Mouse (Mus musculus): ENCODE measurements around the gene Afg1l. TPM values are rescaled to one million over a fixed set of nuclear protein-coding genes. Genes with fewer than 3 reads are reported as not detected.

Afg1l gene
- total and polyA plus RNA-seq, 3 experiments = 3.7 to 9.2 (median 8.4) TPM

- peak overlapping the region; percentile 89 for H3K4me3 ChIP-seq (ENCODE audit: low read depth, low read length)
- H3K4me1 ChIP-seq (ENCODE audit: insufficient read depth, low read depth, low read length) = peaks cover 55% of the 10 kb centered on the region
- H3K36me3 ChIP-seq (replicated peaks) = peaks cover 36% of the 10 kb centered on the region
- TF ChIP-seq TAL1 (conservative IDR thresholded peaks at IDR 0.05; ENCODE audit: low read depth, low read length) (no peak), GATA1 (IDR thresholded peaks at IDR 0.05; ENCODE audit: borderline replicate concordance, low read length) (no peak), POLR2AphosphoS5 (IDR thresholded peaks at IDR 0.05; ENCODE audit: insufficient replicate concordance, low read depth, low read length) (no peak), GATA2 (IDR thresholded peaks at IDR 0.05; ENCODE audit: borderline replicate concordance, low read depth, low read length) (no peak), CTCF (IDR thresholded peaks at IDR 0.05; ENCODE audit: low read depth, low read length) (no peak)
- H3K9me3 ChIP-seq (replicated peaks) = peaks cover under 1% of the 10 kb centered on the region; the same call in 1 of the 2 replicates
- DNase-seq (ENCODE audit: low spot score) (peak; percentile 63), ATAC-seq (ENCODE audit: extremely low read depth, insufficient number of reproducible peaks, low FRiP score, poor library complexity, severe bottlenecking) (no peak)
- no peaks in the 10 kb centered on the region for H3K27me3 ChIP-seq (ENCODE audit: insufficient read depth, low read length)
Measured at GRCm38 (mm10) chr10:42275871-42276501, 202.4 kb downstream of the Afg1l start.

- no peak for ATAC-seq (ENCODE audit: extremely low read depth, insufficient number of reproducible peaks, low FRiP score, poor library complexity, severe bottlenecking)
- Histone ChIP-seq H3K4me3 (ENCODE audit: low read depth, low read length) (peak overlapping the region; percentile 89), H3K4me1 (ENCODE audit: insufficient read depth, low read depth, low read length) (peaks cover 61% of the 10 kb centered on the region), H3K36me3 (replicated peaks) (peaks cover 36% of the 10 kb centered on the region), H3K9me3 (replicated peaks) (no peaks in the 10 kb centered on the region), H3K27me3 (ENCODE audit: insufficient read depth, low read length) (no peaks in the 10 kb centered on the region)
- no peak for TF ChIP-seq POLR2AphosphoS5 (IDR thresholded peaks at IDR 0.05; ENCODE audit: insufficient replicate concordance, low read depth, low read length)
- TF ChIP-seq TAL1 (conservative IDR thresholded peaks at IDR 0.05; ENCODE audit: low read depth, low read length) = no peak
- TF ChIP-seq GATA1 (IDR thresholded peaks at IDR 0.05; ENCODE audit: borderline replicate concordance, low read length) = no peak
- no peak for TF ChIP-seq CTCF (IDR thresholded peaks at IDR 0.05; ENCODE audit: low read depth, low read length)
- TF ChIP-seq GATA2 (IDR thresholded peaks at IDR 0.05; ENCODE audit: borderline replicate concordance, low read depth, low read length) = no peak
- peak; percentile 57 for DNase-seq (ENCODE audit: low spot score)
Measured at GRCm38 (mm10) chr10:42275401-42275870, 202.9 kb downstream of the Afg1l start.

GRCm38 (mm10) chr10:42274712-42275400, 203.5 kb downstream of the Afg1l start:
- H3K36me3 ChIP-seq (replicated peaks) = peaks cover 39% of the 10 kb centered on the region
- TF ChIP-seq TAL1 (conservative IDR thresholded peaks at IDR 0.05; ENCODE audit: low read depth, low read length) (no peak), GATA2 (IDR thresholded peaks at IDR 0.05; ENCODE audit: borderline replicate concordance, low read depth, low read length) (no peak), CTCF (IDR thresholded peaks at IDR 0.05; ENCODE audit: low read depth, low read length) (no peak), POLR2AphosphoS5 (IDR thresholded peaks at IDR 0.05; ENCODE audit: insufficient replicate concordance, low read depth, low read length) (no peak), GATA1 (IDR thresholded peaks at IDR 0.05; ENCODE audit: borderline replicate concordance, low read length) (no peak)
- H3K4me3 ChIP-seq (ENCODE audit: low read depth, low read length) = peak overlapping the region; percentile 89
- H3K9me3 ChIP-seq (replicated peaks) = no peaks in the 10 kb centered on the region
- no peak for ATAC-seq (ENCODE audit: extremely low read depth, insufficient number of reproducible peaks, low FRiP score, poor library complexity, severe bottlenecking)
- DNase-seq (ENCODE audit: low spot score) = no peak
- no peaks in the 10 kb centered on the region for H3K27me3 ChIP-seq (ENCODE audit: insufficient read depth, low read length)
- peaks cover 65% of the 10 kb centered on the region for H3K4me1 ChIP-seq (ENCODE audit: insufficient read depth, low read depth, low read length)

- peak; percentile 5; the same call in 1 of the 2 replicates for ATAC-seq (ENCODE audit: extremely low read depth, insufficient number of reproducible peaks, low FRiP score, poor library complexity, severe bottlenecking)
- no peaks in the 10 kb centered on the region for H3K9me3 ChIP-seq (replicated peaks)
- H3K4me1 ChIP-seq (ENCODE audit: insufficient read depth, low read depth, low read length) = peaks cover 73% of the 10 kb centered on the region
- no peaks in the 10 kb centered on the region for H3K27me3 ChIP-seq (ENCODE audit: insufficient read depth, low read length)
- peak overlapping the region; percentile 89 for H3K4me3 ChIP-seq (ENCODE audit: low read depth, low read length)
- DNase-seq (ENCODE audit: low spot score) = peak; percentile 66
- TF ChIP-seq TAL1 (conservative IDR thresholded peaks at IDR 0.05; ENCODE audit: low read depth, low read length) (no peak), GATA1 (IDR thresholded peaks at IDR 0.05; ENCODE audit: borderline replicate concordance, low read length) (no peak), POLR2AphosphoS5 (IDR thresholded peaks at IDR 0.05; ENCODE audit: insufficient replicate concordance, low read depth, low read length) (no peak), GATA2 (IDR thresholded peaks at IDR 0.05; ENCODE audit: borderline replicate concordance, low read depth, low read length) (no peak), CTCF (IDR thresholded peaks at IDR 0.05; ENCODE audit: low read depth, low read length) (no peak)
- peaks cover 47% of the 10 kb centered on the region for H3K36me3 ChIP-seq (replicated peaks)
Measured at GRCm38 (mm10) chr10:42273760-42274691, 204.3 kb downstream of the Afg1l start.

GRCm38 (mm10) chr10:42273403-42273759, 205.0 kb downstream of the Afg1l start:
- ATAC-seq (ENCODE audit: extremely low read depth, insufficient number of reproducible peaks, low FRiP score, poor library complexity, severe bottlenecking) (no peak), DNase-seq (ENCODE audit: low spot score) (no peak)
- Histone ChIP-seq H3K36me3 (replicated peaks) (peaks cover 54% of the 10 kb centered on the region), H3K9me3 (replicated peaks) (no peaks in the 10 kb centered on the region), H3K27me3 (ENCODE audit: insufficient read depth, low read length) (no peaks in the 10 kb centered on the region), H3K4me3 (ENCODE audit: low read depth, low read length) (peak overlapping the region; percentile 89), H3K4me1 (ENCODE audit: insufficient read depth, low read depth, low read length) (peaks cover 75% of the 10 kb centered on the region)
- TF ChIP-seq GATA1 (IDR thresholded peaks at IDR 0.05; ENCODE audit: borderline replicate concordance, low read length) (no peak), POLR2AphosphoS5 (IDR thresholded peaks at IDR 0.05; ENCODE audit: insufficient replicate concordance, low read depth, low read length) (no peak), TAL1 (conservative IDR thresholded peaks at IDR 0.05; ENCODE audit: low read depth, low read length) (no peak), GATA2 (IDR thresholded peaks at IDR 0.05; ENCODE audit: borderline replicate concordance, low read depth, low read length) (no peak), CTCF (IDR thresholded peaks at IDR 0.05; ENCODE audit: low read depth, low read length) (no peak)

Data from G1E (cell line).